Mouse (Mus musculus): ENCODE data around the gene Nrxn3. TPM values are rescaled to one million over a fixed set of nuclear protein-coding genes. Genes with fewer than 3 reads are reported as not detected.

Nrxn3 gene
- polyA plus RNA-seq, 1 experiment from 2014 or later, result 102 TPM

DNA sequence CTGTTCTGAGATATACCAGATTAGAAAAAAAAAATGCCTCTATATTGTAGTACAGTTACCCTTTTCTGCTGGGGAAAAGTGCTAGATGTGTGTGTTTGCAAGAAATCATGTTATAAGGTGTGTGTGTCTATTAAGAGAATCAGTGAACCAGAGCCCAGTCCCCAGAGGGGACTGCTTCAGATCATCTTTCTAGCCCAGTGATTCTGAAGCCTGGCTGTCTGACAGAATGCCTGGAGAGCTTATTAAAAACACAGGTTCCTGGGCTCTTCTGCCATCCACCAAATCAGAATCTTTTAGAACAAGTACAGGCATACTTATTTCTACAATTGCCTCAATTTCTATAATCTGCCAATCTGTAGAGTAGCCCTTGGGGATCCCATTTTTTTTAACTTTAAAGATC is 349.8 kb downstream of the Nrxn3 start:
- Histone ChIP-seq H3K9me3 (ENCODE audit: control insufficient read depth, low read length) (no peaks in the 10 kb centered on the region), H3K27ac (replicated peaks; ENCODE audit: low read depth, low read length) (no peak overlapping the region), H3K4me3 (replicated peaks; ENCODE audit: low read depth, low read length) (no peak overlapping the region), H3K36me3 (ENCODE audit: control insufficient read depth, insufficient read depth, low read length) (no peaks in the 10 kb centered on the region), H3K4me1 (ENCODE audit: control insufficient read depth, insufficient read depth, low read length) (peaks cover 22% of the 10 kb centered on the region), H3K27me3 (ENCODE audit: control insufficient read depth, insufficient read depth, low read length) (no peaks in the 10 kb centered on the region), H3K4me2 (ENCODE audit: low read length) (no peak overlapping the region), H3K9ac (replicated peaks; ENCODE audit: low read length) (no peak overlapping the region)
- DNase-seq, result peak; percentile 56
- ATAC-seq (ENCODE audit: low FRiP score, low TSS enrichment), result no peak

- H3K9me3 ChIP-seq (ENCODE audit: control insufficient read depth, low read length), result no peaks in the 10 kb centered on the region
- ATAC-seq (ENCODE audit: low FRiP score, low TSS enrichment), result no peak
- 38% methylated on average over 5 of the region's 5 CpGs for WGBS
- DNase-seq, result peak; percentile 14
- peaks cover 22% of the 10 kb centered on the region for H3K4me1 ChIP-seq (ENCODE audit: control insufficient read depth, insufficient read depth, low read length)
- no peak overlapping the region for H3K27ac ChIP-seq (replicated peaks; ENCODE audit: low read depth, low read length)
- H3K27me3 ChIP-seq (ENCODE audit: control insufficient read depth, insufficient read depth, low read length), result no peaks in the 10 kb centered on the region
- no peak overlapping the region for H3K4me3 ChIP-seq (replicated peaks; ENCODE audit: low read depth, low read length)
- H3K36me3 ChIP-seq (ENCODE audit: control insufficient read depth, insufficient read depth, low read length), result no peaks in the 10 kb centered on the region
- no peak overlapping the region for H3K4me2 ChIP-seq (ENCODE audit: low read length)
- no peak overlapping the region for H3K9ac ChIP-seq (replicated peaks; ENCODE audit: low read length)
These were observed 350.6 kb downstream of the Nrxn3 start for GRCm38 (mm10) chr12:89073167-89073743.

DNA sequence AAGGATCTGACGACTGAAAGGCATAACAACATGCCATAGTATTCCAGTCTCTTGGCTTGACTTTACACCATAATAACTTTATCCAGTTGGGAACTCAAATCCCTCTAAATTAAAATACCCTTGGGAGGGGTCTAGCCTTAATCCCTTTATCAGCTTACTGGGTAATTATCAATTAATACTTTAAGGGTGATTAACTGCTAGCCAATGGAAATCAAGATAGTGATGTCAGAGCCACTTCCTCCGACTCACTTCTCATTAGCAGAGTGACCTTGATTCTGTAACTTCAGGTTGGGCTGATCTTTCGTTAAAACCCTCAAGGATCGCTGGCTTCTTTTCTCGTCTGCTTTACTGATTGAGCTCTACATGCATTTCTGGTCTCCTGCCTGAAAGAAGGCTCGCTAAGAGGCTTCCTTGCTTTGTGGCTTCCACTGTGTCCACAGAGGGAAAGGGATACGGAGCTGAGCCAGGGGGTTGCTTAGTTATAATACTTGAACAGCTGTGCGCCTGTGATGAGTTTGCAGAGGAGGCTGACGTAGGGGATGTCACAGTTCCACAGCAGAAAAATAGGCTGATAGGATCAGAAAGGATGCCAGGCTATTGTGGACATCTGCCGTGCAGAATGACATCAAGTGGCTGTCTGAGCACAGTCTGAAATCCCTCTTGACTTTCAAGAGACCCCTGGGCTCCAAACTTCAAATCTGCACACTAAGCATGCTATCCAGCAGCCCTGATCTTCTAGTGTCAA is 352.0 kb downstream of the Nrxn3 start:
- Histone ChIP-seq H3K4me1 (ENCODE audit: control insufficient read depth, insufficient read depth, low read length) (peaks cover 22% of the 10 kb centered on the region), H3K36me3 (ENCODE audit: control insufficient read depth, insufficient read depth, low read length) (no peaks in the 10 kb centered on the region), H3K27ac (replicated peaks; ENCODE audit: low read depth, low read length) (peak overlapping the region; percentile 20; the same call in 1 of the 2 replicates), H3K4me2 (ENCODE audit: low read length) (peak overlapping the region; percentile 16; the same call in 1 of the 2 replicates), H3K9me3 (ENCODE audit: control insufficient read depth, low read length) (no peaks in the 10 kb centered on the region), H3K9ac (replicated peaks; ENCODE audit: low read length) (no peak overlapping the region), H3K4me3 (replicated peaks; ENCODE audit: low read depth, low read length) (no peak overlapping the region), H3K27me3 (ENCODE audit: control insufficient read depth, insufficient read depth, low read length) (no peaks in the 10 kb centered on the region)
- 8% methylated on average over 10 of the region's 10 CpGs for WGBS
- ATAC-seq (ENCODE audit: low FRiP score, low TSS enrichment) (peak; percentile 77; the same call in 1 of the 2 replicates), DNase-seq (peak; percentile 63)

DNA sequence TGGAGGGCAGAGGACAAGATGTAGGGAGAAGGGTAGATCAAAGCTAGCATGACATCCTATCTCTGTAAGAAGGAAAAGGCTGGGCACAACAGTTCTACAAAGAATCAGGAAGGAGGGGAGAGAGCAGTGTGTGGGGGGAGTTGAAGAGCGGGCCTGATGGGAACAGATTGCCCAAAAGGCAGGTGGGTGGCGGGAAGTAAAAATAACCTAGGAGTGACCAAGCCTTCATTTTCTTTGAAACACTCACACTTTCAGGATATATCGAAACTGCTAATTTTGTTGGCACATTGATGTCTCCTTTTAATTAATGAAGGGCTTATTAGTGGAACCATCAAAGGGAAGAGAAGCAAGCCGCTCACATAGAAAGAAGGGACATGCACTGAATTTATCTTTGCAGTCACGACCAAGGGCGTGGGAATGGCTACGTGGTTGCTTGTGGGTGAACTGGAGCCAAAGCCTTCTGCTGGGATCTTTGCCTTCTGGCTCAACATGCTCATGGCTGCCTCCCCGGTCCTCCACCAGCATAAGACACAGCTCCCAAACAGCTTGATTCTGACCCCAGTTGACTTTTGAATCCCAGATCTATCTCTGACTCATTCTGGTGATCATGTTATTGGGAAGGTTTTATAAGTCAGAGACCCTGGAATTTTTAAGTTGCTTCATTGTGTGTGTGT is 371.3 kb downstream of the Nrxn3 start:
- H3K36me3 ChIP-seq (ENCODE audit: control insufficient read depth, insufficient read depth, low read length), result no peaks in the 10 kb centered on the region
- H3K4me2 ChIP-seq (ENCODE audit: low read length), result no peak overlapping the region
- H3K9me3 ChIP-seq (ENCODE audit: control insufficient read depth, low read length), result no peaks in the 10 kb centered on the region
- no peak overlapping the region for H3K9ac ChIP-seq (replicated peaks; ENCODE audit: low read length)
- DNase-seq (no peak), ATAC-seq (ENCODE audit: low FRiP score, low TSS enrichment) (no peak)
- 90% methylated on average over 8 of the region's 8 CpGs for WGBS
- H3K27me3 ChIP-seq (ENCODE audit: control insufficient read depth, insufficient read depth, low read length), result no peaks in the 10 kb centered on the region
- no peaks in the 10 kb centered on the region for H3K4me1 ChIP-seq (ENCODE audit: control insufficient read depth, insufficient read depth, low read length)
- no peak overlapping the region for H3K4me3 ChIP-seq (replicated peaks; ENCODE audit: low read depth, low read length)
- H3K27ac ChIP-seq (replicated peaks; ENCODE audit: low read depth, low read length), result no peak overlapping the region

DNA sequence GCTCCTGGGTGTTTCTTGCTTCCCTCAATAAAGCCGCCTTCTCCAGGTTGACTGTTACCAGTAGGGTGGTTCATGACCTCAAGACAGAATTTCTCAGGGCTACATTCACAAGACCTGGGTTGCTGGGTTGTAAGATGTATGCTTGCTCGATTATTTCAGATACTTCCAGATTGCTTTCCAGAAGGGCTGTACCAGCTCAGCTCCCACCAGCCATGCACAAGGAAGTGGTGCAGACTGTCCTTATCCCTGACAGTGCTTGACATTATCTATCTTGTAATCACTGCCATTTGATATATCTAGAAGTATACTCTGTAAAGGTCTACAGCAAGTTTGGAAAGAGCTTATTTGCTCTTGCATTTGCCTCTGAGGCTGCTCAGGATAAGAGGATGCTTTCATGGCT is 374.9 kb downstream of the Nrxn3 start:
- Histone ChIP-seq H3K9ac (replicated peaks; ENCODE audit: low read length) (no peak overlapping the region), H3K27me3 (ENCODE audit: control insufficient read depth, insufficient read depth, low read length) (no peaks in the 10 kb centered on the region), H3K9me3 (ENCODE audit: control insufficient read depth, low read length) (no peaks in the 10 kb centered on the region), H3K4me1 (ENCODE audit: control insufficient read depth, insufficient read depth, low read length) (no peaks in the 10 kb centered on the region), H3K4me3 (replicated peaks; ENCODE audit: low read depth, low read length) (no peak overlapping the region), H3K4me2 (ENCODE audit: low read length) (no peak overlapping the region), H3K27ac (replicated peaks; ENCODE audit: low read depth, low read length) (no peak overlapping the region), H3K36me3 (ENCODE audit: control insufficient read depth, insufficient read depth, low read length) (no peaks in the 10 kb centered on the region)
- ATAC-seq (ENCODE audit: low FRiP score, low TSS enrichment), result no peak
- no peak for DNase-seq
- WGBS, result 88% methylated on average over 2 of the region's 2 CpGs

DNA sequence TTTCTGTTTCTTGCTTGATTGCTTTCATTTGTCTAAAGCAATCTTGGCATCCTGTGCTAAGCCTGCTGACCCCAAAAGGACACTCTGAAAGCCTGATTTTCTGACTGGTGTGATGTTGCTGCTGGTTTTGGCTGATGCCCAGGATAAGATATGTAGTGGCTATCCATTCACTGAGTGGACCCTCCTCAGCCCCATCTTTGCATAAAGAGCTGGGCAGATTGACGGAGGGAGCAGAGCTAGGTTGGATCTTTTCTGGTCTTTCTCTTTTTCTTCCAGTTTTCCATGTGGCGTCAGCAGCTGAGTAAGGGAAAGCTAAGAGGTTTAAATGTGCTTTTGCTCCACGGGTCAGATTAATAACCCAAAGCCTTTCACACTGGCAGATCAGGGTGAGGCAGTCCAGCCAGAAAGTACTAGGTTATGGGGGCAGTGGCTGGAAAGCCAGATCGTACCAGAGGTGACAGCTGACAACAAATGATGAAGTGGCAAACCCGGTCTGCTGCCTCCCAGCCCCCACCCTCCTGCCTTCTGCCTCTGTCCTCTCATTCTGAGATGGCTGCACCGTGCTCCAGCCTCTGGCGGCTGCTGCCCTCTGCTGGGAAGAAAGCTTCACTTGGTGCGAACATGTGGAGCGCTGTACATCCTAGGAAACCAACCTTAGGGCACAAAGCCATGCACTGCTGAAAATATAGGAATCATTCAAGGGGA is 383.5 kb downstream of the Nrxn3 start:
- DNase-seq, result peak; percentile 93
- no peaks in the 10 kb centered on the region for H3K9me3 ChIP-seq (ENCODE audit: control insufficient read depth, low read length)
- H3K9ac ChIP-seq (replicated peaks; ENCODE audit: low read length), result peak overlapping the region; percentile 13; the same call in 1 of the 2 replicates
- peak; percentile 92 for ATAC-seq (ENCODE audit: low FRiP score, low TSS enrichment)
- peak overlapping the region; percentile 66 for H3K27ac ChIP-seq (replicated peaks; ENCODE audit: low read depth, low read length)
- H3K4me2 ChIP-seq (ENCODE audit: low read length), result peak overlapping the region; percentile 44
- peaks cover 10% of the 10 kb centered on the region for H3K4me1 ChIP-seq (ENCODE audit: control insufficient read depth, insufficient read depth, low read length)
- WGBS, result 8% methylated on average over 9 of the region's 9 CpGs
- no peaks in the 10 kb centered on the region for H3K27me3 ChIP-seq (ENCODE audit: control insufficient read depth, insufficient read depth, low read length)
- no peaks in the 10 kb centered on the region for H3K36me3 ChIP-seq (ENCODE audit: control insufficient read depth, insufficient read depth, low read length)
- H3K4me3 ChIP-seq (replicated peaks; ENCODE audit: low read depth, low read length), result no peak overlapping the region

GRCm38 (mm10) chr12:89106881-89107584 is 384.4 kb downstream of the Nrxn3 start:
- no peaks in the 10 kb centered on the region for H3K9me3 ChIP-seq (ENCODE audit: control insufficient read depth, low read length)
- H3K36me3 ChIP-seq (ENCODE audit: control insufficient read depth, insufficient read depth, low read length), result no peaks in the 10 kb centered on the region
- 0 out of 2 replicates have a peak, but pooled peaks have one; percentile 38 for ATAC-seq (ENCODE audit: low FRiP score, low TSS enrichment)
- 72% methylated on average over 6 of the region's 6 CpGs for WGBS
- no peak overlapping the region for H3K4me3 ChIP-seq (replicated peaks; ENCODE audit: low read depth, low read length)
- no peak overlapping the region for H3K27ac ChIP-seq (replicated peaks; ENCODE audit: low read depth, low read length)
- no peak overlapping the region for H3K4me2 ChIP-seq (ENCODE audit: low read length)
- no peak overlapping the region for H3K9ac ChIP-seq (replicated peaks; ENCODE audit: low read length)
- H3K27me3 ChIP-seq (ENCODE audit: control insufficient read depth, insufficient read depth, low read length), result no peaks in the 10 kb centered on the region
- no peak for DNase-seq
- peaks cover 10% of the 10 kb centered on the region for H3K4me1 ChIP-seq (ENCODE audit: control insufficient read depth, insufficient read depth, low read length)

DNA sequence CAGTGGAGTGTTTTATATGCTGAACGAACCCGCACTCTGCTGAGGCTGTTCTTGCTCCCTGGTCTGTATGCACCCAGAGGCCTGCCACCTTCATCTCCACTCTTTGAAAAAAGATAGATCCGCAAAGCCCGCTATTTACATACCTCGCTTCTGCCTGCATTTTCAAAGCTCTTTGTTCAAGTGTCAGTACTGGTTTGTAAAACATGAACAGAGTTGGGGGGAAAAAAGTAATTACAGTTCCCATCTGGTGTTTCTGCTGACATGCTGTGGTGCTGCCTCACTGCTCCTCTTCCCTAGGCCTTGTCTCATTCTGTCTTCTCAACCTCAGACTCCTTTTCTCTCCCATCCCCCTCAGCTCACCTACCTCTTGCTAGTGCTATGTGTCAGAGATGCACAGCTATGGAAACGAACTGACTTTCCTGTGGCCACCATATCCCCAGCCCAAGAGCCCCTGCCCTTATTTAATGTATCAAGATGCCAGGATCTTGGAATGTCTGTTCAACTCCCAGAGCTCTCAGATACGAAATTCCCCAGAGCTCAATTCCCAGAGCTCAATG is 387.2 kb downstream of the Nrxn3 start:
- peak overlapping the region; percentile 10; the same call in 1 of the 2 replicates for H3K27ac ChIP-seq (replicated peaks; ENCODE audit: low read depth, low read length)
- ATAC-seq (ENCODE audit: low FRiP score, low TSS enrichment), result no peak
- H3K9me3 ChIP-seq (ENCODE audit: control insufficient read depth, low read length), result no peaks in the 10 kb centered on the region
- H3K4me2 ChIP-seq (ENCODE audit: low read length), result no peak overlapping the region
- no peak overlapping the region for H3K9ac ChIP-seq (replicated peaks; ENCODE audit: low read length)
- peak; percentile 32 for DNase-seq
- peaks cover 10% of the 10 kb centered on the region for H3K4me1 ChIP-seq (ENCODE audit: control insufficient read depth, insufficient read depth, low read length)
- WGBS, result 41% methylated on average over 7 of the region's 7 CpGs
- no peaks in the 10 kb centered on the region for H3K36me3 ChIP-seq (ENCODE audit: control insufficient read depth, insufficient read depth, low read length)
- no peaks in the 10 kb centered on the region for H3K27me3 ChIP-seq (ENCODE audit: control insufficient read depth, insufficient read depth, low read length)
- no peak overlapping the region for H3K4me3 ChIP-seq (replicated peaks; ENCODE audit: low read depth, low read length)

Data from midbrain, embryonic 14.5 days (tissue).